Mouse (Mus musculus) heart, embryonic 15.5 days (tissue): ENCODE measurements around the gene Atp6v1a. TPM values are rescaled to one million over a fixed set of nuclear protein-coding genes. Genes with fewer than 3 reads are reported as not detected.

ENCODE experiments used
- ATAC-seq: fragments of 200-750 bp; cut with Nextera tagmentation; replicated peaks from 2 replicates; pipeline ENCODE4 v1.8.0; 2017; ENCODE audit warnings: low read depth, moderate TSS enrichment; ENCODE audit not compliant: insufficient number of reproducible peaks, insufficient read depth, low FRiP score
- H3K27ac ChIP-seq: fragments of 300-500 bp; sonication (generic); 2 replicates; pipeline ENCODE4 v1.5.1; 2015; ENCODE audit warnings: mild to moderate bottlenecking, inconsistent platforms
- H3K27me3 ChIP-seq: fragments of 300-500 bp; sonication (generic); 2 replicates; pipeline ENCODE4 v1.6.1; 2015; ENCODE audit warnings: inconsistent platforms
- H3K36me3 ChIP-seq: fragments of 300-500 bp; sonication (generic); 2 replicates; pipeline ENCODE4 v1.6.1; 2015; ENCODE audit warnings: mild to moderate bottlenecking, inconsistent platforms
- H3K4me1 ChIP-seq: fragments of 300-500 bp; sonication (generic); replicated peaks from 2 replicates; pipeline ENCODE4 v1.6.1; 2015; ENCODE audit warnings: inconsistent platforms
- H3K4me2 ChIP-seq: fragments of 300-500 bp; sonication (generic); 2 replicates; pipeline ENCODE4 v1.6.1; 2015; ENCODE audit warnings: inconsistent platforms, mild to moderate bottlenecking, moderate library complexity
- H3K4me3 ChIP-seq: fragments of 300-500 bp; sonication (generic); 2 replicates; pipeline ENCODE4 v1.5.1; 2015; ENCODE audit warnings: mild to moderate bottlenecking, inconsistent platforms
- H3K9ac ChIP-seq: fragments of 300-500 bp; sonication (generic); 2 replicates; pipeline ENCODE4 v1.6.1; 2015; ENCODE audit warnings: mild to moderate bottlenecking, inconsistent platforms
- H3K9me3 ChIP-seq: fragments of 300-500 bp; sonication (generic); replicated peaks from 2 replicates; pipeline ENCODE4 v1.6.1; 2016; ENCODE audit warnings: inconsistent platforms
- WGBS: fragments of 180-500 bp; shearing (Covaris S2); methylation state at CpG from one replicate; pipeline ENCODE4 v1.1.7; 2015; ENCODE audit warnings: mixed read lengths; 5-methylcytosine and 5-hydroxymethylcytosine counted together
- polyA plus RNA-seq: library from polyadenylated mRNA; unstranded; fragments of >200 nt; fragmentation: Nextera tagmentation; extraction: Ambion mirVana; gene quantifications from 2 replicates; pipeline ENCODE4 v1.2.1, GENCODE M21; 2015

The Atp6v1a gene
- polyA plus RNA-seq, 1 experiment from 2014 or later, result 34.8 TPM

DNA sequence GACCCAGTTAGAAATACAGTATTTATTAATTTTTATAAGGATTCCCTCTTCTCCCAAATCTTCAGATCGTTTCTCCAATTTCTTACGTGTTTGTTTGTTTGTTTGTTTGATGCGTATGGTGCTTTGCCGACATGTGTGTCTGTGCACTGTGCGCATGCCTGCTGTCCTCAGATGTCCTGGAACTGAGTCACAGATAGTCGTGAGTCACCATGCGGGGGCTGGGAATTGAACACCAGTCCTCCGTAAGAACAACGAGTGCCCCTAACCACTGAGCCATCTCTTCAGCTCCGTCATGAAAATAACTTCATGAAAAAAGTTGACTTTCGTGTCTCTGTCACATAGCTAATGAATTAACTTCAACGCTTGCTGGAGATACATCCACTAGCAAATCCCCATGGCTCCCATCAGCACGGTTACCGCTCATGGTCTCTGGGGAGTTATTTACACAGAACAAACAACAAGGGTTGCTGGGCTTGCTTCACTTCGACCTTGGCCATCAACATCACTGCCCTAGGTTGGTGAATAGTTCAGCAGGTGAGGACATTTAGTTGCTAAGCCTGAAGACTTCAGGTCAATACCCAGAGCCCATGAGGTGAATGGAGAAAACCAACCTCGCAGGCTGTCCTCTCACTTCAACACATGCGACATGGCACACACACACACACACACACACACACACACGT, 78.8 kb downstream of the Atp6v1a start:
- no peak for ATAC-seq
- 88% methylated on average over 18 of the region's 18 CpGs for WGBS
- no peaks in the 10 kb centered on the region for H3K36me3 ChIP-seq
- H3K27ac ChIP-seq, result no peak overlapping the region
- no peak overlapping the region for H3K9ac ChIP-seq
- no peak overlapping the region for H3K4me2 ChIP-seq
- no peaks in the 10 kb centered on the region for H3K27me3 ChIP-seq
- H3K4me1 ChIP-seq, result 0 out of 2 replicates have a peak, but pooled peaks cover 3% of the 10 kb centered on the region
- no peak overlapping the region for H3K4me3 ChIP-seq
- no peaks in the 10 kb centered on the region for H3K9me3 ChIP-seq

DNA sequence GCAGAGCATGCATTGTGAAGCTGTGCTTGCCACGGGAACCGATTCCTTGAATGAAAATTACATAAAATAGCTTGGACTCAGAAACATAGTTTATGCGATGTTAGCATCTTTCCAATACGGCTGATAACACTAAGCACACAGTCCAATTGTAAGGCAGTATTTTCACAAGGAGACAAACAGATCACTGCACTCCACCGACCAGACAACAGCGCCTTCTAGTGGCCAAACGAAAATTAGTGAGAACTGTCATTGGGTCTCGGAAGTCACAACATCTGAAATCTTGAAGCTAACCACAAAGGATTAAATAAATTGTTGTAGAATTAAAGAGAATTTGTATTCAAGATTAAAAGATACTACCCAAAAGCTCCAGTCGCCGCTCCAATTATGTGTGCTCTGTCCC, 80.8 kb downstream of the Atp6v1a start:
- H3K4me2 ChIP-seq, result no peak overlapping the region
- no peak overlapping the region for H3K4me3 ChIP-seq
- H3K9me3 ChIP-seq, result no peaks in the 10 kb centered on the region
- 0 out of 2 replicates have a peak, but pooled peaks cover 3% of the 10 kb centered on the region for H3K4me1 ChIP-seq
- 21% methylated on average over 10 of the region's 10 CpGs for WGBS
- no peak overlapping the region for H3K9ac ChIP-seq
- no peak for ATAC-seq
- H3K27me3 ChIP-seq, result no peaks in the 10 kb centered on the region
- H3K36me3 ChIP-seq, result no peaks in the 10 kb centered on the region
- H3K27ac ChIP-seq, result no peak overlapping the region

DNA sequence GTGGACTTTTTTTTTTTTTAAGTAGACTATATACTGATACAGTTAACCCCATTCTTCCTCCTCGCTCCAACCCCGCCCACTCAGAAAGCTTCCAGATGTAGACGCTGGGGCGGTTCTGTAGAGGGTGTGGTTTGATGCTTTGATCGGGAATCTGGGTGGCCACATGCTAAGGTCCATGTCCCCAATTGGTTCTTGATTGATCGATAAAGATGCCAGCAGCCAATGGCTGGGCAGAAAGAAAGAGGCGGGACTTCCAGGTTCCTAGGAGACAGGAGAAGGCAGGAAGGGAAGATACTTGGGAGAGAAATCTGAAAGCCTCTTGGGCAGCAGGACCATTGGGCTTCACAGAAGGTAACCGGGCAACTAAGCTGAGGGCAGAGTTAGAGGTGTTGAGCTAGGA, 83.7 kb downstream of the Atp6v1a start:
- WGBS, result 71% methylated on average over 8 of the region's 8 CpGs
- Histone ChIP-seq H3K27ac (no peak overlapping the region), H3K36me3 (no peaks in the 10 kb centered on the region), H3K4me2 (no peak overlapping the region), H3K4me3 (no peak overlapping the region), H3K9me3 (no peaks in the 10 kb centered on the region), H3K27me3 (no peaks in the 10 kb centered on the region), H3K9ac (no peak overlapping the region), H3K4me1 (0 out of 2 replicates have a peak, but pooled peaks cover 3% of the 10 kb centered on the region)
- no peak for ATAC-seq

- no peak for ATAC-seq
- no peak overlapping the region for H3K4me3 ChIP-seq
- no peaks in the 10 kb centered on the region for H3K27me3 ChIP-seq
- H3K9me3 ChIP-seq, result no peaks in the 10 kb centered on the region
- no peak overlapping the region for H3K4me2 ChIP-seq
- H3K27ac ChIP-seq, result no peak overlapping the region
- no peaks in the 10 kb centered on the region for H3K36me3 ChIP-seq
- 70% methylated on average over 6 of the region's 6 CpGs for WGBS
- no peaks in the 10 kb centered on the region for H3K4me1 ChIP-seq
- no peak overlapping the region for H3K9ac ChIP-seq
Observed at GRCm38 (mm10) chr16:44053265-44053664, 86.2 kb downstream of the Atp6v1a start.

- Histone ChIP-seq H3K4me1 (no peaks in the 10 kb centered on the region), H3K4me3 (no peak overlapping the region), H3K9me3 (no peaks in the 10 kb centered on the region), H3K9ac (no peak overlapping the region), H3K36me3 (no peaks in the 10 kb centered on the region), H3K4me2 (no peak overlapping the region), H3K27me3 (no peaks in the 10 kb centered on the region), H3K27ac (no peak overlapping the region)
- 72% methylated on average over 6 of the region's 6 CpGs for WGBS
- no peak for ATAC-seq
Observed at GRCm38 (mm10) chr16:44052390-44052789, 87.1 kb downstream of the Atp6v1a start.

GRCm38 (mm10) chr16:44050139-44050538, 89.4 kb downstream of the Atp6v1a start:
- Histone ChIP-seq H3K27me3 (no peaks in the 10 kb centered on the region), H3K4me2 (no peak overlapping the region), H3K27ac (no peak overlapping the region), H3K9ac (no peak overlapping the region), H3K4me3 (no peak overlapping the region), H3K9me3 (no peaks in the 10 kb centered on the region), H3K36me3 (no peaks in the 10 kb centered on the region), H3K4me1 (no peaks in the 10 kb centered on the region)
- no peak for ATAC-seq
- WGBS, result 76% methylated on average over 5 of the region's 5 CpGs

- WGBS, result 76% methylated on average over 4 of the region's 4 CpGs
Observed at GRCm38 (mm10) chr16:44039112-44039511, 100.4 kb downstream of the Atp6v1a start.

More at GRCm38 (mm10) chr16:44039112-44039511, 100.4 kb downstream of the Atp6v1a start:
- Histone ChIP-seq H3K4me2 (no peak overlapping the region), H3K9me3 (no peaks in the 10 kb centered on the region), H3K4me3 (no peak overlapping the region), H3K4me1 (no peaks in the 10 kb centered on the region), H3K9ac (no peak overlapping the region), H3K27me3 (no peaks in the 10 kb centered on the region), H3K36me3 (no peaks in the 10 kb centered on the region), H3K27ac (no peak overlapping the region)
- ATAC-seq, result no peak

Other genes with a start within 250 kb of the Atp6v1a start
- 9.1 and 9.8 TPM in 2 replicates for gene Ccdc191, start 249.9 kb downstream of the Atp6v1a start, polyA plus RNA-seq
- 13.7 and 14.9 TPM in 2 replicates for gene Qtrt2, start 212.9 kb downstream of the Atp6v1a start, polyA plus RNA-seq
- gene Zdhhc23, start 159.9 kb downstream of the Atp6v1a start, polyA plus RNA-seq, result 0.81 and 1.3 TPM in 2 replicates
- gene Gramd1c, start 76.4 kb downstream of the Atp6v1a start, polyA plus RNA-seq, result 4.6 and 5.5 TPM in 2 replicates
- 72.0 and 78.1 TPM in 2 replicates for gene Naa50, start 125 bp upstream of the Atp6v1a start, polyA plus RNA-seq
- gene Usf3, start 33.5 kb upstream of the Atp6v1a start, polyA plus RNA-seq, result 1.6 and 1.7 TPM in 2 replicates
- 0.11 and 0.57 TPM in 2 replicates for gene Sidt1, start 193.5 kb upstream of the Atp6v1a start, polyA plus RNA-seq
- 16.5 and 16.7 TPM in 2 replicates for gene Spice1, start 207.4 kb upstream of the Atp6v1a start, polyA plus RNA-seq